Mouse (Mus musculus) midbrain, embryonic 15.5 days (tissue): Measurements from ENCODE around the gene Ypel2. TPM values are rescaled to one million over a fixed set of nuclear protein-coding genes. Genes with fewer than 3 reads are reported as not detected.

Source experiments
- ATAC-seq: fragments of 200-750 bp; cut with Nextera tagmentation; replicated peaks from 2 replicates; pipeline ENCODE4 v1.8.0; 2017; ENCODE audit warnings: moderate TSS enrichment
- H3K27ac ChIP-seq: fragments of 300-500 bp; sonication (generic); 2 replicates; pipeline ENCODE4 v1.5.1; 2015; ENCODE audit warnings: mild to moderate bottlenecking, inconsistent platforms
- H3K27me3 ChIP-seq: fragments of 300-500 bp; sonication (generic); replicated peaks from 2 replicates; pipeline ENCODE4 v1.6.1; 2015; ENCODE audit warnings: inconsistent platforms
- H3K36me3 ChIP-seq: fragments of 300-500 bp; sonication (generic); replicated peaks from 2 replicates; pipeline ENCODE4 v1.6.1; 2015; ENCODE audit warnings: inconsistent platforms
- H3K4me1 ChIP-seq: fragments of 300-500 bp; sonication (generic); 2 replicates; pipeline ENCODE4 v1.6.1; 2015; ENCODE audit warnings: inconsistent platforms
- H3K4me2 ChIP-seq: fragments of 300-500 bp; sonication (generic); 2 replicates; pipeline ENCODE4 v1.6.1; 2015; ENCODE audit warnings: inconsistent platforms, mild to moderate bottlenecking, moderate library complexity
- H3K4me3 ChIP-seq: fragments of 300-500 bp; sonication (generic); 2 replicates; pipeline ENCODE4 v1.5.1; 2015; ENCODE audit warnings: mild to moderate bottlenecking, inconsistent platforms
- H3K9ac ChIP-seq: fragments of 300-500 bp; sonication (generic); 2 replicates; pipeline ENCODE4 v1.6.1; 2015; ENCODE audit warnings: mild to moderate bottlenecking, inconsistent platforms
- H3K9me3 ChIP-seq: fragments of 300-500 bp; sonication (generic); 2 replicates; pipeline ENCODE4 v1.6.1; 2016; ENCODE audit warnings: inconsistent platforms
- WGBS: fragments of 180-500 bp; shearing (Covaris S2); methylation state at CpG from one replicate; pipeline ENCODE4 v1.1.7; 2015; ENCODE audit warnings: mixed read lengths; 5-methylcytosine and 5-hydroxymethylcytosine counted together
- polyA plus RNA-seq: library from polyadenylated mRNA; unstranded; fragments of >200 nt; fragmentation: Nextera tagmentation; extraction: Ambion mirVana; gene quantifications from 2 replicates; pipeline ENCODE4 v1.2.1, GENCODE M21; 2015

Gene Ypel2
- polyA plus RNA-seq, 1 experiment from 2014 or later = 6.6 TPM

- Histone ChIP-seq H3K27me3 (no peaks in the 10 kb centered on the region), H3K27ac (no peak overlapping the region), H3K4me1 (no peaks in the 10 kb centered on the region), H3K9ac (no peak overlapping the region), H3K4me3 (no peak overlapping the region), H3K9me3 (no peaks in the 10 kb centered on the region), H3K36me3 (no peaks in the 10 kb centered on the region), H3K4me2 (no peak overlapping the region)
- 85% methylated on average over 4 of the region's 4 CpGs for WGBS
- ATAC-seq = no peak
These were observed 24.6 kb upstream of the Ypel2 start for GRCm38 (mm10) chr11:87018081-87018480.

DNA sequence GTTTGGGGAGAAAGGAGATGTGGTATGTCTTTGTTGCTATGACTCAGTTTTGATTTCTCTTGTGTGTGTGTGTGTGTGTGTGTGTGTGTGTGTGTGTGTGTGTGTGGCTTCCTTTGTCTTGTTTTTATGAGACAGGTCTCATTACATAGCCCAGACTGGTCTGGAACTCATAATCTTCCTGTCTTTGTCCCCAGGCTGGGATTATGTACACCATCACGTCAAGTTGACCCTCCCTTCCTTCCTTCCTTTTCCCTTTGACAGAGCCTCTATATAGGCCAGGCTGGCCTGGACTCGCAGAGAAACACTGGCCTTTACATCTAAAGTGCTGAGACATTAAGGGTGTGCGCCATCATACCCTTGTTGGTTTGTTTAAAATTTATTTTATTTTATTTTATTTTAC, 22.2 kb upstream of the Ypel2 start:
- 81% methylated on average over 3 of the region's 3 CpGs for WGBS

GRCm38 (mm10) chr11:87010476-87010875, 17.0 kb upstream of the Ypel2 start:
- Histone ChIP-seq H3K4me3 (no peak overlapping the region), H3K36me3 (no peaks in the 10 kb centered on the region), H3K4me1 (no peaks in the 10 kb centered on the region), H3K9ac (no peak overlapping the region), H3K4me2 (no peak overlapping the region), H3K27ac (no peak overlapping the region), H3K27me3 (no peaks in the 10 kb centered on the region), H3K9me3 (no peaks in the 10 kb centered on the region)
- ATAC-seq = no peak
- WGBS = 24% methylated on average over 9 of the region's 9 CpGs

More for the DNA sequence above, 22.2 kb upstream of the Ypel2 start:
- no peak overlapping the region for H3K27ac ChIP-seq
- no peaks in the 10 kb centered on the region for H3K36me3 ChIP-seq
- no peak for ATAC-seq
- no peak overlapping the region for H3K9ac ChIP-seq
- H3K4me2 ChIP-seq = no peak overlapping the region
- H3K4me1 ChIP-seq = no peaks in the 10 kb centered on the region
- H3K9me3 ChIP-seq = no peaks in the 10 kb centered on the region
- H3K4me3 ChIP-seq = no peak overlapping the region
- no peaks in the 10 kb centered on the region for H3K27me3 ChIP-seq

DNA sequence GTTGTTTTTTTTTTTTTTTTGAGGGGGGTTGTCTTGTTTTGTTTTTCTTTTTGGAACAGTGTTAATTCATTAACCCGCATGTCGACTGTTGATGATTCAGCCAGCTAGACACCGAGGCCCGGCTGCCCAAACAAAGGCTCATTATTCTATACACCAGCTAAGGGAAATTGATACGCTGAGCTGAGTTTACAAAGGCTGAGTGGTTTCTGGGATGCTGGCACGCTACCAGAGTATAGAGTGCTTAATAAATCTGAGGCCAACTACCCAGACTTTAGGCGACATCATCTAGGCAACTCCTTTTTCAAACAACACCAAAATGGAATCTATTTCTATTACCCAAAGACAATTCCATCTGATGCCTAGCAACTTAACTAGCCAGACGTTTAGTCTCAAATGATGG, 13.9 kb upstream of the Ypel2 start:
- no peak for ATAC-seq
- no peaks in the 10 kb centered on the region for H3K4me1 ChIP-seq

DNA sequence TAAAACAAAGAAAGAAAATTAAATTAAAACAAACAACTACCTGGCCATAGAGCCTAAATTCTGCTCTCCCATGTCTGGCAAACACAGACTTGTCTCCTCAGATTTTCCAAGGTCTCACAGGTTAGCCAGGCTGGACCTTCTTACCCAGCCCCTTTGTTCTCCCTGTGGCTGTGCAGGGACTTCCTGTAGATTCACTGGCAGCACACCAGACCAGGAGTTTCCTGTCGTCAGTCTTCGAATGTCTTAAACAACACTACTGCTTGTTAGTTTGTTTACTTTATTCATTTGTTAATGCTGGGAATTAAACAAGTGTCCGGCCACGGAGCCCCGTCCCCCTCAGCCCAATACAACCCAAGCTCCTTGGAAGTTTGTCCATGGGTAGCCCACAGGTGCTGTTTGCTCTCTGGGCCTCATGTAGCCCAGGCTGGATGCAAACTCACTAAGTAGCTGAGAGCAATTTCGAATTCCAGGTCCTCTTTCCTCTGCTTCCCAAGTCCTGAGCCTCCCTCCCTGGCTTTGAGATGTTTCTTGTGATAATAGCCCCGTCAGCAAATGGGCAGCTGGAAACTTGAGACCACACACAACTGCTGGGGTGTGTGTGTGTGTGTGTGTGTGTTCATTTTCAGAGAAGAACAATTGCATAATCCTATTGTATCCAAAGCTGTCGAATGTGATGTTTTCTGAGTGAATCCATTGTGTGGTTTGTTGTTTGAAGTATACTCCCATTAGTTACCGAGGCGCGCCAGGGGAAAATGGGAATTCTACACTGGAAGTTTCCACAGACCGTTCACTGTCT, 11.7 kb upstream of the Ypel2 start:
- Histone ChIP-seq H3K4me1 (no peaks in the 10 kb centered on the region), H3K9me3 (no peaks in the 10 kb centered on the region)

More for the DNA sequence above, 13.9 kb upstream of the Ypel2 start:
- H3K36me3 ChIP-seq = no peaks in the 10 kb centered on the region
- H3K4me3 ChIP-seq = no peak overlapping the region
- H3K9me3 ChIP-seq = no peaks in the 10 kb centered on the region
- no peak overlapping the region for H3K27ac ChIP-seq
- WGBS = 20% methylated on average over 8 of the region's 8 CpGs
- no peak overlapping the region for H3K4me2 ChIP-seq
- H3K9ac ChIP-seq = no peak overlapping the region
- H3K27me3 ChIP-seq = no peaks in the 10 kb centered on the region

GRCm38 (mm10) chr11:87002078-87002829, 8.7 kb upstream of the Ypel2 start:
- ATAC-seq = no peak
- Histone ChIP-seq H3K9ac (no peak overlapping the region), H3K4me1 (no peaks in the 10 kb centered on the region), H3K36me3 (no peaks in the 10 kb centered on the region), H3K27ac (no peak overlapping the region), H3K4me3 (no peak overlapping the region), H3K9me3 (no peaks in the 10 kb centered on the region), H3K4me2 (no peak overlapping the region), H3K27me3 (no peaks in the 10 kb centered on the region)
- WGBS = 85% methylated on average over 10 of the region's 10 CpGs

More for the DNA sequence above, 11.7 kb upstream of the Ypel2 start:
- Histone ChIP-seq H3K4me2 (no peak overlapping the region), H3K36me3 (no peaks in the 10 kb centered on the region), H3K4me3 (no peak overlapping the region), H3K9ac (no peak overlapping the region), H3K27ac (no peak overlapping the region), H3K27me3 (no peaks in the 10 kb centered on the region)
- WGBS = 54% methylated on average over 12 of the region's 12 CpGs
- no peak for ATAC-seq

DNA sequence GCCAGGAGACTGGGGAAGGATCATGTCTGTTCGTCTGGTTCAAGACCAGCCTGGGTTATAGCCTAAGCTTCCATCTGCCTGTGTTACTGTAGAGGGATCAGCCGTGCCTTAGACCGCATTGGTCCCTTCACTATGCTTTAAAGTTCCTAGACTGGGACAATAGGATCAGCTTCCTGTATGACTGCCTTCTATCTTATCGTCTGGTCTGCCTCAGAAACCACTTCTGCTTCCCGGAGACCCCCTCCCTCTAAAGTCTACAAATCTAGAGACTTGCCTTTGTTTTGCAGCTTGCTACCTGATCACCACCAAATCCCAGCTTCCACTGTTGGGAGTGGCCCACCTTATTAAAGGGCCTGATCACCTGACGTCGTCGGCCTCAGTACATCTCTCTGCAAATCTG, 7.7 kb upstream of the Ypel2 start:
- Histone ChIP-seq H3K4me2 (no peak overlapping the region), H3K27me3 (no peaks in the 10 kb centered on the region), H3K36me3 (no peaks in the 10 kb centered on the region), H3K27ac (no peak overlapping the region), H3K4me3 (no peak overlapping the region), H3K4me1 (no peaks in the 10 kb centered on the region), H3K9me3 (no peaks in the 10 kb centered on the region), H3K9ac (no peak overlapping the region)
- ATAC-seq = no peak
- WGBS = 90% methylated on average over 8 of the region's 8 CpGs

- Histone ChIP-seq H3K4me3 (no peak overlapping the region), H3K27me3 (no peaks in the 10 kb centered on the region), H3K27ac (no peak overlapping the region), H3K9me3 (no peaks in the 10 kb centered on the region), H3K4me2 (no peak overlapping the region), H3K36me3 (no peaks in the 10 kb centered on the region), H3K9ac (no peak overlapping the region), H3K4me1 (peaks cover 32% of the 10 kb centered on the region)
- no peak for ATAC-seq
- 28% methylated on average over 2 of the region's 2 CpGs for WGBS
These were observed 2.8 kb upstream of the Ypel2 start for GRCm38 (mm10) chr11:86996266-86996665.

- Histone ChIP-seq H3K27me3 (no peaks in the 10 kb centered on the region), H3K36me3 (no peaks in the 10 kb centered on the region), H3K9ac (no peak overlapping the region), H3K4me1 (peaks cover 35% of the 10 kb centered on the region), H3K9me3 (no peaks in the 10 kb centered on the region), H3K27ac (peak overlapping the region; percentile 23; the same call in 1 of the 2 replicates), H3K4me2 (no peak overlapping the region), H3K4me3 (no peak overlapping the region)
- no peak for ATAC-seq
- WGBS = 23% methylated on average over 6 of the region's 6 CpGs
These were observed 2.2 kb upstream of the Ypel2 start for GRCm38 (mm10) chr11:86995625-86996221.

- 48% methylated on average over 10 of the region's 10 CpGs for WGBS
- no peak overlapping the region for H3K9ac ChIP-seq
- peaks cover 42% of the 10 kb centered on the region for H3K4me1 ChIP-seq
- ATAC-seq = no peak
- H3K36me3 ChIP-seq = no peaks in the 10 kb centered on the region
- no peak overlapping the region for H3K27ac ChIP-seq
- H3K4me3 ChIP-seq = no peak overlapping the region
- no peaks in the 10 kb centered on the region for H3K27me3 ChIP-seq
- H3K9me3 ChIP-seq = no peaks in the 10 kb centered on the region
- no peak overlapping the region for H3K4me2 ChIP-seq
These were observed 1.5 kb upstream of the Ypel2 start for GRCm38 (mm10) chr11:86994791-86995624.

DNA sequence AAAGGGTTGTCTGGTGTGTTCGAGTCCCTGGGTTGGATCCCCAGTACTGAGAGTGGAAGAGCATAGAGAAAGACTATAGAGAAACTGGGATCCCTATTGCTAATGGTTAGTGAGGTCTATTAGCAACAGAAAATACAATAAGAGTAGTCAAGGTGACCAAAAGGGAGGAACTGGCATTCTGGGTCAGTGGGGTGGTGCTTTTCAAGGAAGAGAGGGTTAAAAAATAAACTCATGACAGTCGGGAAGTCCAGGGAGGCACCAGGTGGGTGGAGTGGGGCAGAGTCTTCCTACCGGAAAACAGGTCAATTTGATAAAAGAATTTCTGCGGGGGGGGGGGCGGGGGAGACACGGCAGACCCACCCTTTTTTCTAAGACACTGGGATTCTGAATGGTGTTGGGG, 823 bp upstream of the Ypel2 start:
- Histone ChIP-seq H3K4me2 (peak overlapping the region; percentile 94), H3K36me3 (no peaks in the 10 kb centered on the region), H3K9me3 (no peaks in the 10 kb centered on the region), H3K4me1 (peaks cover 49% of the 10 kb centered on the region), H3K27ac (no peak overlapping the region), H3K9ac (no peak overlapping the region), H3K4me3 (peak overlapping the region; percentile 91; the same call in 1 of the 2 replicates), H3K27me3 (no peaks in the 10 kb centered on the region)
- 15% methylated on average over 6 of the region's 6 CpGs for WGBS
- no peak for ATAC-seq
